Mouse (Mus musculus) ES-Bruce4 (cell line): ENCODE measurements around the gene Gm3159. TPM values are rescaled to one million over a fixed set of nuclear protein-coding genes. Genes with fewer than 3 reads are reported as not detected.
"Not testable (repeated sequence)": the region's sequence is repeated elsewhere in the genome, so short reads cannot be mapped to it uniquely, and the experiment has no call there.

Experiments used
- H3K27ac ChIP-seq: 2 replicates; pipeline ENCODE4 v1.5.1; 2012; ENCODE audit warnings: low read length, inconsistent platforms; ENCODE audit not compliant: insufficient read depth
- H3K27me3 ChIP-seq: 2 replicates; pipeline ENCODE4 v1.6.1; 2012; ENCODE audit warnings: mild to moderate bottlenecking, low read length, inconsistent platforms; ENCODE audit not compliant: control insufficient read depth, poor library complexity, insufficient read depth, severe bottlenecking
- H3K36me3 ChIP-seq: 2 replicates; pipeline ENCODE4 v1.6.1; 2012; ENCODE audit warnings: inconsistent platforms, mild to moderate bottlenecking, low read length, moderate library complexity; ENCODE audit not compliant: control insufficient read depth, poor library complexity, insufficient read depth, severe bottlenecking
- H3K4me1 ChIP-seq: one replicate; pipeline ENCODE4 v1.8.1; 2011; ENCODE audit warnings: low read length; ENCODE audit not compliant: control insufficient read depth, insufficient read depth
- H3K4me3 ChIP-seq: 2 replicates; pipeline ENCODE4 v1.5.1; 2011; ENCODE audit warnings: low read depth, mild to moderate bottlenecking, low read length
- H3K9ac ChIP-seq: 2 replicates; pipeline ENCODE4 v1.6.1; 2012; ENCODE audit warnings: low read depth, mild to moderate bottlenecking, inconsistent platforms; ENCODE audit not compliant: poor library complexity, severe bottlenecking
- H3K9me3 ChIP-seq: replicated peaks from 2 replicates; pipeline ENCODE4 v1.6.1; 2012; ENCODE audit warnings: mild to moderate bottlenecking, low read length, inconsistent platforms; ENCODE audit not compliant: control insufficient read depth, poor library complexity, insufficient read depth, severe bottlenecking
- polyA plus RNA-seq: library from polyadenylated mRNA; stranded (reverse); fragments of >200 nt; gene quantifications from 2 replicates; pipeline ENCODE4 v1.2.4, GENCODE M21; 2011; ENCODE audit warnings: low read depth; ENCODE audit not compliant: missing spikeins, insufficient read depth, insufficient read length

Gene Gm3159
- polyA plus RNA-seq, result not detected in 2 replicates

DNA sequence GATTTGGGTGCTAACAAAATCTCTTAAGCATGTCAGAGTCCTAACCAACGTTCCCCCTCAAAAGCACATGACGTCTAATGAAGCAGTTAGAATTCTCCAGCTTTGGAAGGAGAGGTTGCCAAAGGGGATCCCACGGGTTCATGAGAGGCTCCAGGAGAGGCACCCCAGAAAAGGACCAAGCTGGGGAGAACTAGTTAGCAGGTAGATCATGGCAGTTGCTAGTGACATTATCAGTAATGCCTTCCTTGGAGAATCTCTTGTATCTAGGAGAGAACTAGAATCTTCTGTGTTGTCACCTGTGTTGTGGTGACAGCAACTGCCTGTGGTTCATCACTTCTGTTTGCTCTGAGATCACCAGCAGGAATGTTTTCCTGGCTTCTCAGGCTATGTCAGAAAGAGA lies at the start of gene Gm3159:
Gene Gm3159 (plus strand): TSS at position 301 of the 400 bp plus-strand sequence.
- H3K36me3 ChIP-seq, H3K27me3 ChIP-seq, H3K9me3 ChIP-seq: not testable (repeated sequence)

DNA sequence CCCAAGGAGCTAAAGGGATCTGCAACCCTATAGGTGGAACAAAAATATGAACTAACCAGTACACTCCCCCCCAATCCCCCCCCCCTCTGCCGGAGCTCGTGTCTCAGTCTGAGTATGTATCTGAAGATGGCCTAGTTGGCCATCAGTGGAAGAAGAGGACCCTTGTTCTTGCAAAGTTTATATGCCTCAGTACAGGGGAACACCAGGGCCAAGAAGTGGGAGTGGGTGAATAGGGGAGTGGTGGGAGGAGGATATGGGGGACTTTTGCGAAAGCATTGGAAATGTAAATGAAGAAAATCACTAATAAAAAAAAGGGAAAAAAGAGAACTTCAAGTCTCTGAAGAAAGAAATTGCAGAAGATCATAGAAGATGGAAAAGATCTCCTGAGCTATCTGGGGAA lies 28.3 kb upstream of the Gm3159 start:
- not testable (repeated sequence) for H3K36me3 ChIP-seq, H3K4me3 ChIP-seq, H3K27ac ChIP-seq, H3K9ac ChIP-seq, H3K9me3 ChIP-seq, H3K4me1 ChIP-seq, H3K27me3 ChIP-seq

More for the DNA sequence above, at the start of gene Gm3159:
- H3K9ac ChIP-seq, H3K27ac ChIP-seq, H3K4me1 ChIP-seq, H3K4me3 ChIP-seq: not testable (repeated sequence)

DNA sequence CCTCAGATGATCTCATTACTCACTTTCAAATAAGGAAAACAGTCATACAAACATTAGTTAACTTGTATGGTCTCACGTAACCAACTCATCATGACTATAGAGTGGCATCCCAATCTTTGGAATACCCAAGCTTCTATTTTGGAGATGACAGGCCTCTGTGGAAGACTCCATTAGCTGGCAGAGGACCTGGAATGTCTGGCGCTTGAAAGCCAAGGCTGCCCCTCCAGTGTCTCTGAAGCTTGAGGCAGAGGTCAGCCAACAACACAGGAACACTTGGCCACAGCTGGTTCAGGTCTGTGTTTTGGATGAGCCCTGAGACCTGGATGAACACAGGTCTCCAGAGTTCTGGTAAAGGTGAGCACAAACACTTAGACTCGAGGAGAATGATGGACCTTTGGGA lies 27.6 kb upstream of the Gm3159 start:
- H3K9ac ChIP-seq, H3K27ac ChIP-seq, H3K4me3 ChIP-seq, H3K9me3 ChIP-seq, H3K4me1 ChIP-seq, H3K36me3 ChIP-seq, H3K27me3 ChIP-seq: not testable (repeated sequence)

DNA sequence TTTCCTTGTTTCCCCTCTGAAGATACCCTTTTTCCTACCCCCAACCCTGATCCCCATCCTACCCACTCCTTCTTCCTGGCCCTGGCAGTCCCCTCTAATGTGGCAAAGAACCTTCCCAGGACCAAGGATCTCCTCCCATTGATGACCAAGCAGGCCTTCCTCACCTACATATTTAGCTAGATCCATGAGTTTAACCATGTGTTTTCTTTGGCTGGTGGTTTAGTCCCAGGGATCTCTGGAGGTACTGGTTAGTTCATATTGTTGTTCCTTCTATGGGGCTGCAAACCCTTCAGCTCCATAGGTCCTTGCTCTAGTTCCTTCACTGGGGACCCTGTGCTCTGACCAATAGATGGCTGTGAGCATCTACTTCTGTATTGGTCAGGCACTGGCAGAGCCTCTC lies 19.5 kb upstream of the Gm3159 start:
- H3K27ac ChIP-seq, H3K9ac ChIP-seq: not testable (repeated sequence)

DNA sequence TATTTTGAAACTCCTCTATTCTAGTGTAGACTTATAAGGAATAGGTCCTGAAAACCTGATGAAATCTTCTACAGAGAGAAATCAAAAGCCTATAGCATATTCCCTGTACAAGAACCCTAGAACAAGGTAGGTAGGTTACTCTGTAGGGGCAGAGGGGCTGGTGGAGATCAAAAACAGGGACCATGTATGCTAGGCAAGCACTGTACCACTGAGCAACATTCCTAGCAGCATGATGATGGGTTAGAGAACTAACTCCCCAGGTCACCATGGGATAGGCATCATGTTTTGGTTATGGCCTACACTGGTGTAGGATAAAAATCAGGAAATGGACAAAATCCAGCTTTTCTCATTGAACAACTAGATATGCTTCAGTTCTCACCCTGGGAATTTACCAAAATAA lies 11.7 kb upstream of the Gm3159 start:
- H3K27me3 ChIP-seq, H3K36me3 ChIP-seq, H3K4me3 ChIP-seq, H3K4me1 ChIP-seq, H3K9ac ChIP-seq, H3K9me3 ChIP-seq, H3K27ac ChIP-seq: not testable (repeated sequence)

More for the DNA sequence above, 19.5 kb upstream of the Gm3159 start:
- H3K9me3 ChIP-seq, H3K4me1 ChIP-seq, H3K36me3 ChIP-seq, H3K4me3 ChIP-seq, H3K27me3 ChIP-seq: not testable (repeated sequence)

DNA sequence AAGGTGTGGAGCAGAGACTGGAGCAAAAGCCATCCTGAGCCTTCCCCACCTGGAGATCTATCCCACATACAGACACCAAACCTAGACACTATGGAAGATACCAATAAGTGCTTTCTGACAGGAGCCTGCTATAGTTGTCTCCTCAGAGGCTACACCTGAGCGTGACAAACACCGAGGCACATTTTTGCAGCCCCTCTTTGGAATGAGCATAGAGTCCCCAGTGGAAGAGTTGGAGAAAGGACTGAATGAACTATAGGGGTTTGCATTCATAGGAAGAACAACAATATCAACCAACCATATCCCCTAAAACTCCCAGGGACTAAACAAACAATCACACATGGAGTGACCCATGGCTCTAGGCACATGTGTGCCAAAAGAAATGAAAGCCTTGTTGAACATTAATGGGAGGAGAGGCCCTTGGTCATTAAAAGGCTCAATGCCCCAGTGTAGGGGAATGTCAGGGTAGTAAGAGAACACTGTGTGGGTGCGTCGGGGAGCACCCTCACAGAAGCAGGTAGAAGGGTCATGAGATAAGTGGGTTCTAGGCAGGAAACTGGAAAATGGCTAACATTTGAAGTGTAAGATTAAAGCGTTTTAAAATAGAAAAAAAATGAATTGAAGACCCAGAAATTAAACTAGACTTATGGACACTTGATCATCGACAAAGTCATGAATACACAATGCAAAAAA lies 4.3 kb upstream of the Gm3159 start:
- H3K9me3 ChIP-seq, H3K4me1 ChIP-seq, H3K9ac ChIP-seq, H3K36me3 ChIP-seq, H3K4me3 ChIP-seq, H3K27ac ChIP-seq, H3K27me3 ChIP-seq: not testable (repeated sequence)

DNA sequence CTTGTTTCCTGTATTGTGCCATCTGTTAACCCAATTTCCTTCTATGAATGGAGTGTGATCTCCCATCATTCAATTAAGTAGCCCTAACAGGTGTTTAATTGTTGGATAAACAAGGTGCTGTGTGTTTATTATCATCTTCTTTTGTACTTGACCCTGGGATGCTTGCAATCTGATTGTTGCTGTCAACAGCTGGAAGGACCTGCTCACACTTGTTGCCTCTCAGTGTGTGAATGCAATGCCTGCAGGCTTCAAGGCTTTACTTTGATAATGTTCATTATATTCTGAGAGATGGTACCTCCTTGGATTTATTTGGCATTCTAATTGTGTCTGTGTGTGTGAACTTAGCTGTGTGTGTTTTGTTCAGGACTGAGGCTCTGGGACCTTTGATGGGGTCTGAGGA lies 1.3 kb downstream of the Gm3159 start:
- not testable (repeated sequence) for H3K27ac ChIP-seq, H3K36me3 ChIP-seq, H3K9ac ChIP-seq, H3K4me1 ChIP-seq, H3K9me3 ChIP-seq, H3K27me3 ChIP-seq, H3K4me3 ChIP-seq

DNA sequence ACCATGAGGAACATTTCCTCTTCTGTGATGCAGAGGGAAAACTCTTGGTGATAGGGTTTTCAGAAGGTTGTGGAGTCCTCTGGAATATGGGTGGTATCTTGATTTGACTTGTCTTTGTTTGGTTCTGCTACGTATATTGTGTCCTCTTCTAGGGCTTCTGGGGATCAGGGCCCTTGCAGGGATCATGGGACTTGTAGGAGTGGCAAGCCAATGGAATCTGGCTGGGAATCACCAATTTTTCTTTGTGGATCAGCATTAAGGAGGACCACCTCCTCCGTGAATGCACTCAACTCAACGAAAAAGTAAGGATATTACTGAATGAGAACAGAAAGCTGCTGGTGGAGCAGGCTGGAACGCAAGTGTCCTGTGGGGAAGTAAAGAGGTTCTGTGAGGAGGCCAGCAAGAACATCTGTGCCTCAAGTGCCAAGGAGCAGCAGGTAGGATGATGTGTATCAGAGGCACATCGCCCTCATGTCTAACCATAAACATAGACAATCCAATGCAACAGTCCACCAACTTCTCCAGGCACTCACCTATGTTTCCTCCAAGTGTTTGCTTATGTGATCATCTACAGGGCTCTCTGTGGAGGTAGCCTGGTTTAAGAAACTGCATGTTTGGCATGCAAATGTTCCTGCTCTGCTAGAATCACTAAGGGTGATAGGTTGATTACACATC lies 2.9 kb downstream of the Gm3159 start:
- not testable (repeated sequence) for H3K4me1 ChIP-seq

DNA sequence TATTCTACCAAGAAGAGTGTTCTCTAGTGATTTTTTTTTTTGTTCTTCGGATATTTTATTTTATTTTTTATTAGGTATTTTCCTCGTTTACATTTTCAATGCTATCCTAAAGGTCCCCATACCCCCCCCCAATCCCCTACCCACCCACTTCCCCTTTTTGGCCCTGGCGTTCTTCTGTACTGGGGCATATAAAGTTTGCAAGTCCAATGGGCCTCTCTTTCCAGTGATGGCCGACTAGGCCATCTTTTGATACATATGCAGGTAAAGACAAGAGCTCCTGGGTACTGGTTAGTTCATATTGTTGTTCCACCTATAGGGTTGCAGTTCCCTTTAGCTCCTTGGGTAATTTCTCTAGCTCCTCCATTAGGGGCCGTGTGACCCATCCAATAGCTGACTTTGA lies 3.9 kb downstream of the Gm3159 start:
- H3K27ac ChIP-seq, H3K4me1 ChIP-seq, H3K9ac ChIP-seq, H3K27me3 ChIP-seq, H3K36me3 ChIP-seq, H3K9me3 ChIP-seq, H3K4me3 ChIP-seq: not testable (repeated sequence)

More for the DNA sequence above, 2.9 kb downstream of the Gm3159 start:
- not testable (repeated sequence) for H3K9me3 ChIP-seq, H3K27me3 ChIP-seq, H3K4me3 ChIP-seq, H3K36me3 ChIP-seq, H3K27ac ChIP-seq, H3K9ac ChIP-seq

DNA sequence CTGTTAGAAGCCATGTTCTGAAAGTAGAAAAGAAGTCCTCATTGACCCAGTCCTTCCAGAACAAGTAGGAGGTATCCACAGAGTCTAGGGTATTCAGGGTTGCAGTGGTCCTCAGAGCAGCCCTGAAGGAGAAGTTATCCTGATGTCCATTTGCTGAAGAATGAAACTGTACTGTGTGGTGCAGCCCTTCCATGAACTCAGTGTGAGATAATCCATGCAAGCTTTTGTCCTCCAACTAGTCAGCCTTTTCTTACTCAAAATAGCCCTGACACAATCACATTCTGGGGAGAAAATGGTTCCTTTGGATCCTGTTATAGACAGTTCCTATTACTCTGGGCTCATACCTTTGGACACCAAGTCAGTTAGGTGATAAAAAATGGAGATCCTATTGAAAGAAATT lies 6.5 kb downstream of the Gm3159 start:
- not testable (repeated sequence) for H3K9me3 ChIP-seq, H3K27me3 ChIP-seq, H3K27ac ChIP-seq, H3K36me3 ChIP-seq, H3K4me1 ChIP-seq, H3K9ac ChIP-seq, H3K4me3 ChIP-seq
